Mouse (Mus musculus) hindbrain, embryonic 15.5 days (tissue): ENCODE results near the gene Vwa5b2. TPM values are rescaled to one million over a fixed set of nuclear protein-coding genes. Genes with fewer than 3 reads are reported as not detected.

Source experiments
- ATAC-seq: fragments of 200-750 bp; cut with Nextera tagmentation; 2 replicates; pipeline ENCODE4 v1.8.0; 2017; ENCODE audit warnings: low read depth, moderate number of reproducible peaks, moderate TSS enrichment; ENCODE audit not compliant: low FRiP score
- H3K27ac ChIP-seq: fragments of 300-500 bp; sonication (generic); replicated peaks from 2 replicates; pipeline ENCODE4 v1.5.1; 2015; ENCODE audit warnings: mild to moderate bottlenecking, inconsistent platforms
- H3K27me3 ChIP-seq: fragments of 300-500 bp; sonication (generic); 2 replicates; pipeline ENCODE4 v1.6.1; 2015; ENCODE audit warnings: control low read depth, inconsistent platforms
- H3K36me3 ChIP-seq: fragments of 300-500 bp; sonication (generic); 2 replicates; pipeline ENCODE4 v1.6.1; 2015; ENCODE audit warnings: control low read depth, inconsistent platforms
- H3K4me1 ChIP-seq: fragments of 300-500 bp; sonication (generic); replicated peaks from 2 replicates; pipeline ENCODE4 v1.6.1; 2015; ENCODE audit warnings: control low read depth, inconsistent platforms
- H3K4me2 ChIP-seq: fragments of 300-500 bp; sonication (generic); 2 replicates; pipeline ENCODE4 v1.6.1; 2015; ENCODE audit warnings: moderate library complexity, mild to moderate bottlenecking, inconsistent platforms
- H3K4me3 ChIP-seq: fragments of 300-500 bp; sonication (generic); 2 replicates; pipeline ENCODE4 v1.5.1; 2015; ENCODE audit warnings: mild to moderate bottlenecking, inconsistent platforms
- H3K9ac ChIP-seq: fragments of 300-500 bp; sonication (generic); 2 replicates; pipeline ENCODE4 v1.6.1; 2015; ENCODE audit warnings: inconsistent platforms
- H3K9me3 ChIP-seq: fragments of 300-500 bp; sonication (generic); 2 replicates; pipeline ENCODE4 v1.6.1; 2016; ENCODE audit warnings: control low read depth, inconsistent platforms
- WGBS: fragments of 180-500 bp; shearing (Covaris S2); methylation state at CpG from one replicate; pipeline ENCODE4 v1.1.7; 2015; 5-methylcytosine and 5-hydroxymethylcytosine counted together
- polyA plus RNA-seq: library from polyadenylated mRNA; unstranded; fragments of >200 nt; fragmentation: Nextera tagmentation; extraction: Ambion mirVana; gene quantifications from 2 replicates; pipeline ENCODE4 v1.2.1, GENCODE M21; 2015

The Vwa5b2 gene
- polyA plus RNA-seq, 1 experiment from 2014 or later = 33.4 TPM

DNA sequence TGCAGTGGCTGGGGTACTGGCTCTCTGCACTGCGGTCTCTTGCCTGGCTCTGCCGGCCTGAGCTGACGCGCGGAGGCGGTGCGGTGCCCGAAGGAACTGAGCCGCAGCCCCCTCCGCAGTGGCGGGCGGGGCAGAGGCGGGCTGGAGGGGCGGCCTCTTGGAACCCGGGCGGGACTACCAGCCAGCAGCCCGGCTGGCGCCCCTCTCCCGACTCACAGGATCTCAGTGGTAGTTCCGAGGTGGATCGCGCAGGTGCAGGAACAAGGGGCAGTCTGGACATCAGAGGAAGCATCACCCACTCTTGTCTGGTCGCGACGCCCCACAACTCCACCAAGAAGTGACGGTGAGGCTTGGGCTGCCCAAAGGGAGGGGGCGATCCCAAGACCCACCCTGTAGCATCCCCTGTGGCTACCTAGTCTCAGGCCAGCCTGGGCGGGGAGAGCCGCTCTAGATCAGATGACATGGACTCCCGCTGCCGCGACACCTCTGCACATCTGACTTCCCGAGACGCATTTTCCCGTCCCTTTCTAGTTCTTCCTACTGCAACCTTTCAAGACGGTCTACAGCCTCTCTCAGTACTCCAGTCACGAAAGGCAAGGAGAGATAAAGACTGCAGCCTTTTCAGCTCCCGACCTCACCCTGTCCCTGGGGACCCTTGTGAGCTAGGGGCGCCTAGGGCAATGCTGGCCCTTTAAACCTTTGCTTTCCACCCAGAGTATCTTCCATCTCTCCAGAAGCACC is 838 bp downstream of the Vwa5b2 start:
- ATAC-seq = peak; percentile 91
- 0 out of 2 replicates have a peak, but pooled peaks cover under 1% of the 10 kb centered on the region for H3K36me3 ChIP-seq
- H3K27me3 ChIP-seq = peaks cover 36% of the 10 kb centered on the region
- H3K4me1 ChIP-seq = peaks cover 22% of the 10 kb centered on the region
- peak overlapping the region; percentile 88 for H3K4me2 ChIP-seq
- under 1% methylated on average over 38 of the region's 39 CpGs for WGBS
- H3K9me3 ChIP-seq = no peaks in the 10 kb centered on the region
- H3K9ac ChIP-seq = peak overlapping the region; percentile 52
- peak overlapping the region; percentile 79 for H3K27ac ChIP-seq
- peak overlapping the region; percentile 54 for H3K4me3 ChIP-seq

DNA sequence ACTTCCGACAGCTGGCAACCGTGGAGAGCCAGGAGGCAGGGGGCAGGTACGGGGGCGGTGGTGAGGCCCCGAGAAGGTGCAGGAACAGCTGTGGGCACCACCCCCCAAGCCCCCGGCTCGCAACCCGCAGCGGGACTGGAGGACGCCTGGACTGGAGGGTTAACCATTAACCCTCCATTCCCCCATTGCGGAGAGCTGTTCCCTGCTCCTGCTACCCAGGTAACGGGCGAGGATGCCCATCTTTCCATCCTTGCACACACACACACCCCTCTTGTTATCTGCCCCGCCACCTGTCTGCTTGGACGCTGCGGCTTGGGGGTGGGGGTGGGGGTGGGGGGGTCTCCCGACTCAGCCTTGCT is 1.4 kb downstream of the Vwa5b2 start:
- 2% methylated on average over 17 of the region's 17 CpGs for WGBS
- Histone ChIP-seq H3K36me3 (0 out of 2 replicates have a peak, but pooled peaks cover 3% of the 10 kb centered on the region), H3K4me3 (peak overlapping the region; percentile 54), H3K27ac (peak overlapping the region; percentile 79), H3K9me3 (no peaks in the 10 kb centered on the region), H3K4me1 (peaks cover 22% of the 10 kb centered on the region), H3K27me3 (peaks cover 36% of the 10 kb centered on the region), H3K4me2 (peak overlapping the region; percentile 88), H3K9ac (peak overlapping the region; percentile 52)
- ATAC-seq = 0 out of 2 replicates have a peak, but pooled peaks have one; percentile 24

DNA sequence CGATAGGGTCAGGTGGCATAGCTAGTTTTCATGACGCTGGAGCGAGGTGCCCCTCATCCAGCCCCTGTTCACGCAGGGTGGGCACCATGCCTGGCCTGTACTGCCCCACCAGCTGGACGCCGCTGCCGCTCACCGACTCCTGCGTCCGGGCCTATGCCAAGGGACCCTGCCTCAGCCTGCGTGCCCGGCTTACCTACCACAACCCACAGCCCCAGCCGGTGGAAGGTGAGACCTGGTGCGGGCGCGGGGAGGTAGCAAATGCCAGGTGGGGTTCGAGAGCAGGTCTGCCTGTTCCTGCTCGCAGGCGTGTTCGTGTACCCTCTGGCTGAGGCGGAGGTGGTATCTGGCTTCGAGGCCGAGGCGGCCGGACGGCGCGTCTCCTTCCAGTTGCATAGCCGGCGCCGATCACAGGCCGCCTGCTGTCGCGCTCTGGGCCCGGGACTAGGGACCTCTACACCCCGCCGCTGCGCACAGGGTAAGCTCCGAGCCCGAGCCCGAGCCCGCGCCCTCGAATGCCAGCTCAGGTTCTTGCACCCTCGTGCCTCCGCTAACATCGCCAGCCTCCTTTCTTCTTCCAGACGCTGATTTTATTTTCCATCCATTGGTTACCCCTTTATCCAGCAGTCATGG is 1.9 kb downstream of the Vwa5b2 start:
- WGBS = 6% methylated on average over 48 of the region's 48 CpGs
- 0 out of 2 replicates have a peak, but pooled peaks have one; percentile 0 for ATAC-seq
- no peaks in the 10 kb centered on the region for H3K9me3 ChIP-seq

DNA sequence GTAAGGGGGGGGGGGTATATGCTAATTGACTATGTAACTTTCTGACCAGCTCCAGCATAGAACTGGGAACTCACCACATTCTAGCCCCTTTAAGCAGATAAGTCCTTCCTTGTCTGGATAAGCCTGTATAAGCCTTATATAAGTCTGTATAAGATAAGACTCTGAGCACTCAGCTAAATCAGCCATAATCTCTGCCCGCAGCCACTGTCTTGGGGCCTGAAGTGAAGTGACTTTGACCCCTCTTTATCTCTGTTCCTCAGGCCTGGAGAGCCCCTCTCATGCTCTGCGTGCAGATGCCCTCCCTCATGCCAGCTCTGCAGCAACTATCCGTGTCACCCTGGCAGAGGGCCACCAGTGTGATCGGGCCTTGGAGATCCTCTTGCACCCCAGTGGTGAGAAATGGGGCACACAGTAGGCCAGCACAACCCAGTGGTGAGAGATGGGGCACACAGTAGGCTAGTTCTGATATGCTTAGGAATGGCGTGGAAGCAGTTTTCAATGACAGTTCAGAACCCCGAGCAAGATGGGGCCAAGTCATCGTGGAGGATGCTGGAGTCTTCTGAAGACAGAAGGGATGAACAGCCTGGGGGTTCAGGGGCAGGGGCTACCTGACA is 5.9 kb downstream of the Vwa5b2 start:
- Histone ChIP-seq H3K4me3 (no peak overlapping the region), H3K9ac (no peak overlapping the region), H3K4me2 (no peak overlapping the region), H3K27ac (no peak overlapping the region), H3K27me3 (peaks cover 30% of the 10 kb centered on the region), H3K36me3 (0 out of 2 replicates have a peak, but pooled peaks cover 3% of the 10 kb centered on the region), H3K4me1 (peaks cover 12% of the 10 kb centered on the region), H3K9me3 (no peaks in the 10 kb centered on the region)
- WGBS = 84% methylated on average over 7 of the region's 7 CpGs
- no peak for ATAC-seq

More for the DNA sequence above, 1.9 kb downstream of the Vwa5b2 start:
- Histone ChIP-seq H3K27me3 (peaks cover 36% of the 10 kb centered on the region), H3K27ac (no peak overlapping the region), H3K9ac (peak overlapping the region; percentile 52; the same call in 1 of the 2 replicates), H3K36me3 (0 out of 2 replicates have a peak, but pooled peaks cover 3% of the 10 kb centered on the region), H3K4me2 (peak overlapping the region; percentile 88), H3K4me3 (peak overlapping the region; percentile 54), H3K4me1 (peaks cover 22% of the 10 kb centered on the region)

DNA sequence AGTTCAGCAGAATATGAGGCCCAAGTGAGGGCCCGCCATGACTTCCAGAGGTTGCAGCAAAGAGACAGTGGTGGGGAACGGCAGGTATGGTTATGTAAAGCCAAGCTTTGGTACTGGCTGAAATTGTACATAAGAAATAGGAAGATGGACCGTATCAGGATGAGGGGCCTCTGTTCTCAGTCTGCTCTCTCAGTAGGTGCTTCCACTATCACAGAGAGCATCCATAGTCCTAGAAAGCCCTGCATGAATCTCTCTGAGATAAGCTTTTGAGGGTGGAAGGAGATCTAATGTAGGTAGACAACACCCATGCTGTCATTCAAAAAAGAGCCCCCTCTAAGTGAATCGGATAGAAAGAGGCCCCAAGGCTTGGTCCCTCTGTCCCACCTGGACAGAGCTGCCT is 6.5 kb downstream of the Vwa5b2 start:
- H3K27ac ChIP-seq = no peak overlapping the region
- H3K9me3 ChIP-seq = no peaks in the 10 kb centered on the region
- no peak overlapping the region for H3K4me3 ChIP-seq
- WGBS = 84% methylated on average over 4 of the region's 4 CpGs
- no peak for ATAC-seq
- no peak overlapping the region for H3K9ac ChIP-seq
- H3K27me3 ChIP-seq = peaks cover 27% of the 10 kb centered on the region
- peaks cover 7% of the 10 kb centered on the region for H3K4me1 ChIP-seq
- H3K36me3 ChIP-seq = 0 out of 2 replicates have a peak, but pooled peaks cover 3% of the 10 kb centered on the region
- no peak overlapping the region for H3K4me2 ChIP-seq

DNA sequence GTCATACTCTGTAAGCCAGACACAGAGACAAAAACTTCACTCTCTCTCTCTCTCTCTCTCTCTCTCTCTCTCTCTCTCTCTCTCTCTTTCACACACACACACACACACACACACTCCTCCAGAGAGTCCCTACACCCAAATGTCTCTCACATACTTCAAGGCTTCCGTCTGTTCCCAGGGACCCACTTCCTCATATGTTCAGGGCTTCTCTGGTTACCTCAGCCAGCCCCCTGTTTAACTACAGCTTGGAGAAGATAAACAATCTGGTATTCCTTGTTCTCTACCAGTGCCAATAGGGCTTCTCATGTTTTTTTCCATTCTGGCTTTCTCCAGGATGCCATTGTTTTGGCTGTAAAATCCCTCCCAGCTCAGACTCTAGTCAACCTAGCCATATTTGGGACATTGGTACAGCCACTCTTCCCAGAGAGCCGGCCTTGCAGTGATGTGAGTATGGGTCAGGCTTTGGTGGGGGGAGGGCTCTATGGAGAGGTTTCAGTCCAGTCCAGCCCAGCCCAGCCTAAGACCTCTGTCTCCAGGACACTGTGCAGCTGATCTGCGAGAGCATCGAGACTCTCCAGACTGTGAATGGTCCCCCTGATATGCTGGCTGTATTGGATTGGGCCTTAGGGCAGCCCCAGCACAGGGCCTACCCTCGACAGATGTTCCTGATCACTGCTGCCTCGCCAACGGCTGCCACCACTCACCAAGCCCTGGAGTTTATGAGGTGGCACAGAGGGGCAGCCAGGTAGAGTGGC is 7.6 kb downstream of the Vwa5b2 start:
- Histone ChIP-seq H3K4me1 (no peaks in the 10 kb centered on the region), H3K4me3 (no peak overlapping the region), H3K4me2 (no peak overlapping the region), H3K36me3 (0 out of 2 replicates have a peak, but pooled peaks cover 5% of the 10 kb centered on the region), H3K27me3 (peaks cover 15% of the 10 kb centered on the region), H3K9ac (no peak overlapping the region), H3K9me3 (no peaks in the 10 kb centered on the region), H3K27ac (no peak overlapping the region)
- 75% methylated on average over 7 of the region's 7 CpGs for WGBS
- ATAC-seq = no peak

DNA sequence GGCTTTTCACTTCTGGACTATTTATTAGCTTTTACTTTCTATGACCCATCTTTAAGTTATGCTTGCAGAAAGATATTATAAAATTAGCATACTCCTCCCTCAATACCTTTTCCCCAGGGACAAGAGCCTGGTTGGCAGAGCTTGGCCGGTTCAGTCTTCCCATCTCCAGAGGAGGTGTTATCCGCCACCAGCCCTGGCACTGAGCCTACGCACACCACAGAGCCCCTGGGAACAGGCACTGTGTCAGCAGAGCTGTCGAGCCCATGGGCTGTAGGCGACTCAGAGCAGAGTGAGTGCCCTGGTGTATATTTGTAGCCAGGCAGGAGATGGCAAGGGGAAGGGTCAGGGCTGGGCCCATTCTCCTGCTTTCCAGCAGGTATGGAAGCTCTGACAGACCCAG is 11.2 kb downstream of the Vwa5b2 start:
- Histone ChIP-seq H3K4me1 (no peaks in the 10 kb centered on the region), H3K4me2 (no peak overlapping the region), H3K27me3 (no peaks in the 10 kb centered on the region), H3K27ac (no peak overlapping the region), H3K9ac (no peak overlapping the region), H3K9me3 (no peaks in the 10 kb centered on the region), H3K4me3 (no peak overlapping the region), H3K36me3 (peaks cover 25% of the 10 kb centered on the region)
- no peak for ATAC-seq
- WGBS = 55% methylated on average over 5 of the region's 5 CpGs

DNA sequence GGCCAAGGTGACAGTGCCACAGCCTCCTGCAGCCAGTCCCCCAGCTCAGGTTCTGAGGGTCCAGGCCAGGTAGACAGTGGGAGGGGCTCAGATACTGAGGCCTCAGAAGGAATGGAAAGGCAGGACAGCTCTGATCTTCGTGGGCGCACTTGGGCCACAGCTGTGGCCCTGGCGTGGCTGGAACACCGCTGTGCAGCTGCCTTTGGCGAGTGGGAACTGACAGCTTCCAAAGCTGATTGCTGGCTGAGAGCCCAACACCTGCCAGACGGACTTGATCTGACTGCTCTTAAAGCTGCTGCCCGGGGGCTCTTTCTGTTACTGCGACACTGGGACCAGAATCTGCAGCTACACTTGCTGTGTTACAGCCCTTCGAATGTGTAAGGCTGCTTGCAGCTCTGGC is 15.4 kb downstream of the Vwa5b2 start:
- Histone ChIP-seq H3K4me1 (peaks cover 12% of the 10 kb centered on the region), H3K27me3 (no peaks in the 10 kb centered on the region)

DNA sequence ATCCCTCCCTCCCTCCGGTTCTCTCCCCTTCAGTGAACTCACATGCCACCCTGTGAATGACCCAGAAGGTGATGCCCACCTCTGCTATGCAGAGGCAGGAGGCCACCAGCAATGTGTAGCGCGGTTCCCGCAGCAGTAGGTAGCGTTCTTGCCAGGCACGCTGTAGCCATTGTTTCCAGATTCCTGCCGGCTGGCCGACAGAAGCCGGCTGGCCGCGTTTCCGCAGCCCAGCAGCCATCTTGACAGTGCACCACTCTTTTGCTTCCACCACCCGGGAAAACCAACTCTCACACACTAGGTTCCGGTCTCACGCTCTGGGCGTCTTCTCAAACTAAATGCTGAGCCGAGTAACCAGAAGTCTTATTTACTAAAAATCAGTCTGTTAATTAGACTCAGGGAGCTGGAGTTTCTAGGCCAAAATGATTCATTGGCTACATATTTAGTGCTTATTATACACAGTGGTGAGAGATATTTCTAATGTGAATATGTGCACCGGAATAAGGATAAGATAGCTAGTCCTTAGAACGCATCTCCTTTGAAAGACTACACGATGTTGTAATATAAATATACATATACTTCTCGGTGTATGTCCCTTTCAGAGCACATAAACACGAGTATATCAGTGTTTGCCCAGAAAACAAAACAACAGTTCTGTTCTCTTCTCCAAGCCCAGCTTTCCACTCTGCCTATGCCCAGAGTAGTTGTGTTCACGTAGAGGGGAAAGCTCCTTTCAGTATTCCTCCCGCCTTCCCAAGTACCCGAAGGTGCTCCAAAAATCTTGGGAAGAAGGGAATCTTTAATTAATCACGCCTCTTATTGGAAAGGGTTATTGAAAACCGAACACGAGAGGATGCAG is 21.5 kb downstream of the Vwa5b2 start:
- ATAC-seq = peak; percentile 59
- Histone ChIP-seq H3K27ac (peak overlapping the region; percentile 93), H3K9ac (peak overlapping the region; percentile 92), H3K36me3 (peaks cover 21% of the 10 kb centered on the region), H3K4me1 (peaks cover 30% of the 10 kb centered on the region), H3K9me3 (no peaks in the 10 kb centered on the region), H3K4me3 (peak overlapping the region; percentile 96), H3K27me3 (no peaks in the 10 kb centered on the region), H3K4me2 (peak overlapping the region; percentile 86)
- under 1% methylated on average over 28 of the region's 28 CpGs for WGBS

More for the DNA sequence above, 15.4 kb downstream of the Vwa5b2 start:
- WGBS = 53% methylated on average over 9 of the region's 9 CpGs
- Histone ChIP-seq H3K9me3 (no peaks in the 10 kb centered on the region), H3K9ac (no peak overlapping the region), H3K4me3 (no peak overlapping the region), H3K4me2 (no peak overlapping the region), H3K36me3 (peaks cover 48% of the 10 kb centered on the region), H3K27ac (no peak overlapping the region)
- ATAC-seq = no peak

DNA sequence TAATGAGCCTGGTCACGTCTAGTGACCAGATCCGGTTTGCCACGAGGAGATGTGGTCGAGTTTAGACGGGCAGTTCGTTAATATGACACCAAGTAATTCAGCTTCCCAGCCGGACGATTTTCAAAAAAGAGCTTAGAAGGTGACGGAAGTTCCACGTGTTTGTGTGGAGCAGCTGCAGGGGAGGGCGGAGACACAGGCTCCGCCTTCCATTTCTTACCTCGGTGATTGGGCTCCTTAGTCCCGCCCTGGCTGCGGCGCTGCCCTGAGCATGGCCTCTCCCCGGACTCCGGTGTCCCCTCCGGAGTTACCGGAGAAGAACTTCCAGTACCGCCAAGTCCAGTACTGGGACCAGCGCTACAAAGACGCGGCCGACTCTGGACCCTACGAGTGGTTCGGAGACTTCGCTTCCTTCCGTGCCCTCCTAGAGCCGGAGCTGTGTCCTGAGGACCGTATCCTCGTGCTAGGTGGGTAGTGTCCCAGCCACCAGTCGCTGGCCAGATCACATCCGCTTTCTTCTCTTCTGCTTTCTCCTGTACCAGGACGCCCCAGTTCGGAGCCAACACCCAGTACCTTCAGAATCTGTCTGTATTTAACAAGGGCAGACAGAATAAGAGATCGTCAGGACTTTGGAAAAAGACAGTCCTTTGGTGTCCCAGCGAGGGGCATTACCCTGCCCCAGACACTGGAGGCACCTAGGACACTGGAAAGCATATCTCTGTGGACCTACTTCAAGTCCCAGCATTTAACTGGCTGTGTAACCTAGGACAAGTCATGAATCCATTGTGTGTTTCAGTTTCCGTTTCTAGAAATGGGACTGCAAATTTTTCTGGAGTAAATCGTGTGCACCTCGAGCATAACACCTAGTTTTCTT is 22.3 kb downstream of the Vwa5b2 start, which contains the start of the genes Eef1akmt4, Gm49333 and Alg3:
Gene Eef1akmt4, plus strand, starts transcription at position 237 of the 871 bp plus-strand sequence.
Gene Gm49333, plus strand, starts transcription at position 254 of the 871 bp plus-strand sequence.
Gene Alg3, minus strand, starts transcription at position 379 of the 871 bp plus-strand sequence.
- WGBS = 2% methylated on average over 41 of the region's 41 CpGs
- Histone ChIP-seq H3K36me3 (peaks cover 13% of the 10 kb centered on the region), H3K4me3 (peak within 1 kb of the TSS; percentile 96), H3K27me3 (no peaks in the 10 kb centered on the region), H3K9ac (peak within 1 kb of the TSS; percentile 92), H3K4me2 (peak within 1 kb of the TSS; percentile 86), H3K4me1 (peaks cover 30% of the 10 kb centered on the region), H3K9me3 (no peaks in the 10 kb centered on the region), H3K27ac (peak within 1 kb of the TSS; percentile 93)
- peak; percentile 93 for ATAC-seq
